Mouse (Mus musculus): ENCODE measurements at regions not wholly inside any gene's neighbourhood (a gene's known extent, or its start where the extent isn't known, plus 50 kb on each side); places are given as distances from the start of the nearest gene placed in this dataset.

GRCm38 (mm10) chr15:31752632-31753031 lies 151.0 kb downstream of the Fam173b start:
- Histone ChIP-seq H3K27ac (replicated peaks) (no peak overlapping the region), H3K36me3 (no peaks in the 10 kb centered on the region), H3K4me2 (no peak overlapping the region), H3K9ac (no peak overlapping the region), H3K4me3 (no peak overlapping the region), H3K27me3 (no peaks in the 10 kb centered on the region), H3K9me3 (no peaks in the 10 kb centered on the region), H3K4me1 (replicated peaks) (peaks cover 9% of the 10 kb centered on the region)
- 45% methylated on average over 2 of the region's 2 CpGs for WGBS
- peak; percentile 34; the same call in 1 of the 2 replicates for ATAC-seq (ENCODE audit: low FRiP score, low read depth)

DNA sequence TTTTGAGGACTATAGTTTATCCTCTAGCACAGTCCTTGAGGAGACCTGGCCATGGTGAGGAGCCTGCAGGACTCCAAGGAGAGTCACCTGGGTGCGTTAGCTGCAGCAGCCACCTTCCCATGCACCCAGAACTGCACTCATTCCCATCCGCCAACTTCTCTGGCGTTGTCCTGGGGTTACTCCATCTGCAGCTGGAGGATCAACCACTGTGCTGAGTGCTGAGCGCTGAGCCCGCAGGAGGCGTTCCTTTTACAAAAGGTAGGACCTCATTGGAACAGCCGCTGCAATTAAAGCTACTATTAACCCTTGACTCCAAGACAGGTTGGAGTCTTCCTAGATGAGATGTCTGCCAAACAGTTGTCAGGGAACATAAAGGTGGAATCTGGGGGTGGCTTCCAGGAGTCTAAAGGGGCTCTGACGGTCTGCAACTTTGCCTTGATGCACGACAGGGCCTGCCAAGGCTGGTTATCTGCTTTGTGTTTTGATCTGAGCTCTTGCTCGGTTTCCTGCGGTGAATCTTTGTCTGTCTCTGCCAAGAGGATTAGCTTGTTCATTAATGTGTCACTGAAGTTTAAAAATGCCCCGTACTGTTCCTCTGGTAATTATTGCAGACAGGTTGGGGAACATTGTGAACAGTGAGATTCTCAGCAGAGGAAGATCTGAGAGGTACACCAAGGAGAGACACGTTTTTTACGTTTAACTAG lies 152.1 kb downstream of the Fam173b start:
- no peaks in the 10 kb centered on the region for H3K27me3 ChIP-seq
- peaks cover 9% of the 10 kb centered on the region for H3K4me1 ChIP-seq (replicated peaks)
- H3K4me3 ChIP-seq, result no peak overlapping the region
- 16% methylated on average over 14 of the region's 14 CpGs for WGBS
- no peak overlapping the region for H3K4me2 ChIP-seq
- ATAC-seq (ENCODE audit: low FRiP score, low read depth), result peak; percentile 56; the same call in 1 of the 2 replicates
- H3K9me3 ChIP-seq, result no peaks in the 10 kb centered on the region
- no peaks in the 10 kb centered on the region for H3K36me3 ChIP-seq
- H3K27ac ChIP-seq (replicated peaks), result no peak overlapping the region
- H3K9ac ChIP-seq, result no peak overlapping the region

- WGBS, result 61% methylated on average over 12 of the region's 12 CpGs
- no peak overlapping the region for H3K9ac ChIP-seq
Observed at GRCm38 (mm10) chr15:31768959-31769844, 167.6 kb downstream of the Fam173b start.

DNA sequence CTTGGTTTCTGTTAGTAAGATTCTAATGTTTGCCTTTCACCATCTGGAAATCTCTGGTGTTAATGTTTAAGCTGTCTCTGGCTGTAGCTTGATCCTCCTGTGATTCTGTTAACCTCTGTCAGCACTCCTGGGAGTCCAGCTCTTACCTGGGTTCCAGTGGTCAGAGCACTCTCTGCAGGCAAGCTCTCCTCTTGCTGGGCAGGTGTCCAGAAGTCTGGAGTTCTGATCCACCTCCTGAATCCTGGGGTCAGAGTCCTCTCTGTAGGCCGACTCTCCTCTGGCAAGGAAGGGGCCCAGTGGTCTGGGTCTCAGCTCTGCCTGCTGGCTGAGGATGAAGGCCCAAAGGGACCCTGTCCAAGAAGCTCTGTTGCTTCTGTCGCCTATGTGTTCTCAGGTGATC lies 181.4 kb downstream of the Fam173b start:
- no peak for ATAC-seq (ENCODE audit: low FRiP score, low read depth)
- H3K9ac ChIP-seq, result no peak overlapping the region
- H3K4me3 ChIP-seq, result no peak overlapping the region
- no peaks in the 10 kb centered on the region for H3K9me3 ChIP-seq
- no peaks in the 10 kb centered on the region for H3K4me1 ChIP-seq (replicated peaks)
- no peak overlapping the region for H3K27ac ChIP-seq (replicated peaks)
- no peak overlapping the region for H3K4me2 ChIP-seq
- no peaks in the 10 kb centered on the region for H3K27me3 ChIP-seq
- no peaks in the 10 kb centered on the region for H3K36me3 ChIP-seq
- WGBS, result 92% methylated on average over 2 of the region's 2 CpGs

More at GRCm38 (mm10) chr15:31768959-31769844, 167.6 kb downstream of the Fam173b start:
- peak; percentile 59 for ATAC-seq (ENCODE audit: low FRiP score, low read depth)
- Histone ChIP-seq H3K4me2 (no peak overlapping the region), H3K27ac (replicated peaks) (no peak overlapping the region), H3K27me3 (no peaks in the 10 kb centered on the region), H3K4me3 (no peak overlapping the region), H3K36me3 (no peaks in the 10 kb centered on the region), H3K9me3 (no peaks in the 10 kb centered on the region), H3K4me1 (replicated peaks) (0 out of 2 replicates have a peak, but pooled peaks cover 7% of the 10 kb centered on the region)

GRCm38 (mm10) chr15:31785022-31785421 lies 183.4 kb downstream of the Fam173b start:
- no peak overlapping the region for H3K27ac ChIP-seq (replicated peaks)
- H3K9ac ChIP-seq, result no peak overlapping the region
- H3K36me3 ChIP-seq, result no peaks in the 10 kb centered on the region
- no peak for ATAC-seq (ENCODE audit: low FRiP score, low read depth)
- no peaks in the 10 kb centered on the region for H3K4me1 ChIP-seq (replicated peaks)
- H3K4me2 ChIP-seq, result no peak overlapping the region
- H3K27me3 ChIP-seq, result no peaks in the 10 kb centered on the region
- H3K9me3 ChIP-seq, result no peaks in the 10 kb centered on the region
- WGBS, result 86% methylated on average over 3 of the region's 3 CpGs
- no peak overlapping the region for H3K4me3 ChIP-seq

- Histone ChIP-seq H3K4me1 (replicated peaks) (no peaks in the 10 kb centered on the region), H3K9me3 (no peaks in the 10 kb centered on the region), H3K36me3 (no peaks in the 10 kb centered on the region), H3K4me2 (no peak overlapping the region), H3K4me3 (no peak overlapping the region), H3K27ac (replicated peaks) (no peak overlapping the region), H3K9ac (no peak overlapping the region), H3K27me3 (no peaks in the 10 kb centered on the region)
- no peak for ATAC-seq (ENCODE audit: low FRiP score, low read depth)
- WGBS, result 70% methylated on average over 2 of the region's 2 CpGs
Observed at GRCm38 (mm10) chr15:31798863-31799262, 197.2 kb downstream of the Fam173b start.

GRCm38 (mm10) chr15:31805522-31805921 lies 203.9 kb downstream of the Fam173b start:
- Histone ChIP-seq H3K4me3 (no peak overlapping the region), H3K27me3 (no peaks in the 10 kb centered on the region), H3K27ac (replicated peaks) (no peak overlapping the region), H3K4me2 (no peak overlapping the region), H3K36me3 (no peaks in the 10 kb centered on the region), H3K9ac (no peak overlapping the region), H3K9me3 (no peaks in the 10 kb centered on the region), H3K4me1 (replicated peaks) (no peaks in the 10 kb centered on the region)
- 61% methylated on average over 3 of the region's 3 CpGs for WGBS
- ATAC-seq (ENCODE audit: low FRiP score, low read depth), result no peak

DNA sequence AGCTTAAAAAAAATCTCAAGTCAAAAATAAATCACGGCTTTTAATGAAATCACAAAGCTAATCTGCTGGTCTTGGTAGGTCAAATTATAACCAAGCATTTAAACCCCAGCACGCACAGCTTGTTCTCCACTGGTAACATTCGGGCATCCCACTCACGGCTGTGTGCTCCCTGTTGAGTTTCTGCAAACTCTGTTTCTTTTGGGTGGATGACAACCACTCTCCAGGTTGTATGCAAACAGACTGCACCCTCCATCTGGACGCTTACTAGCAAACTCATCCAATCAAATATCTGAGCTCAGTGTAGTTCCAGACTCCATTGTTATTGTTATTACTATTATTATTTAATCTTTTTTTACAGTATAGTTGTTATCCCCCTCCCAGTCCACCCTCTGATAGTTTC lies 213.9 kb downstream of the Fam173b start:
- Histone ChIP-seq H3K27me3 (no peaks in the 10 kb centered on the region), H3K4me1 (replicated peaks) (no peaks in the 10 kb centered on the region), H3K27ac (replicated peaks) (no peak overlapping the region), H3K4me3 (no peak overlapping the region), H3K36me3 (no peaks in the 10 kb centered on the region), H3K9ac (no peak overlapping the region), H3K9me3 (no peaks in the 10 kb centered on the region), H3K4me2 (no peak overlapping the region)
- WGBS, result 85% methylated on average over 5 of the region's 5 CpGs
- ATAC-seq (ENCODE audit: low FRiP score, low read depth), result no peak

DNA sequence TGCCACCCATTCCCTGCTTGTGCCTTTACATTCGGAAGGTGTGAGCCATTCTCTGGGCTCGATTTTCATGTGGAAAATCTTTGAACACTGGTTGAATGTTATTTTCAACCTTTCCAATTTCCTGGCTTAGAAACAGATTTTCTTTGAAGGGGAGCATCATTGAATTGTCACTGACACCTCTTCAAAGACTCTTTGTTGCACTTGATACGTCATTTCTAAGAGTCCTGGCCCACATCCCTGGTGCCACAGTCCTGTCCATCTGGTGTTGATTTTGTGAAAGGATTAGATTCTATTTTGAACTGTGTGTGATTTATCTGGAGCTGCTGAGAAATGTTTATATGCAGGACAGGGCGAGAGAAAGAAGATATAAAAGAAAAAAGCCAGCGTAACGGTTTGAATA lies 217.6 kb downstream of the Fam173b start:
- H3K27ac ChIP-seq (replicated peaks), result no peak overlapping the region
- WGBS, result 76% methylated on average over 6 of the region's 6 CpGs
- H3K9ac ChIP-seq, result no peak overlapping the region
- H3K4me3 ChIP-seq, result no peak overlapping the region
- ATAC-seq (ENCODE audit: low FRiP score, low read depth), result no peak
- H3K4me1 ChIP-seq (replicated peaks), result no peaks in the 10 kb centered on the region
- H3K9me3 ChIP-seq, result no peaks in the 10 kb centered on the region
- H3K36me3 ChIP-seq, result no peaks in the 10 kb centered on the region
- H3K4me2 ChIP-seq, result no peak overlapping the region
- H3K27me3 ChIP-seq, result no peaks in the 10 kb centered on the region

DNA sequence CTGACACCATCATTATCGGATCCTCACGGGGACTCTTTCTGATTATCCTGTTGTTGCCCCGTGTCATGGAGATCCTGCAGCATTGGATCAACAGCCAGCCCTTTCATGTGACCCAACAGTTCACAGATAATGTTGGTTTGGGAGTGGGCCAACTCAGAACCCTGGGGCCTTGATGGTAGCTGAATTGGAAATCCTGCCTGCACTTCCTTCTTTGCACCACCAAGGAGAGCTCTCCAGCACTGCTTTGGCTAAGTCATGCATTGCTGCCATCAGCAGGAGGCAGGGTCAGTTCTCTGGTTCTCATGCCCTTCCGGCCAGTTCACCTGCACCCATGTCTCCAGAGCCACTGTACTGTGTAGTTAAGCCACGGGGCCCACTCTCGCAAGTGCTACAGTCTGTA lies 225.6 kb downstream of the Fam173b start:
- no peak overlapping the region for H3K9ac ChIP-seq
- H3K9me3 ChIP-seq, result no peaks in the 10 kb centered on the region

DNA sequence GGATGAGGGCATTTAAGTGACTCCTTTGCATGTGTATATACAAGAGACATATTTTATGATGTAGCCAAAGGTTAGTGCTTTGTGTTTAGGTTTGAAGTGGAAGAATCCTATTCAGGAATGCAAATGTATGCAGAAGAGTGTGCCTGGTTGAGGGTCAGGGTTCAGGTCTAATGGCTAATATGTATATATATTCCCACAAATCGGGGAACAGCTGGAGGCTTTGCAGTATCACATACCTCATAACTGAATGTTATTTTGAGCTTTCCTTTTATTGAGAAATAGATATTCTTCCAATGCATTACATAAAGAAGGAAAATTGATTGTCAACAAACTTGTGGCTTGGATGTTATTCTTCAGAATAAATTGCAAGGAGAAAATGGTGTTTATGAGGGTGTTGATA lies 239.9 kb downstream of the Fam173b start:
- WGBS, result 88% methylated on average over 1 of the region's 1 CpGs
- ATAC-seq (ENCODE audit: low FRiP score, low read depth), result no peak
- H3K36me3 ChIP-seq, result no peaks in the 10 kb centered on the region

More for the DNA sequence above, 225.6 kb downstream of the Fam173b start:
- H3K4me2 ChIP-seq, result no peak overlapping the region
- no peak overlapping the region for H3K27ac ChIP-seq (replicated peaks)
- no peaks in the 10 kb centered on the region for H3K27me3 ChIP-seq
- no peak overlapping the region for H3K4me3 ChIP-seq
- ATAC-seq (ENCODE audit: low FRiP score, low read depth), result no peak
- 95% methylated on average over 6 of the region's 6 CpGs for WGBS
- H3K36me3 ChIP-seq, result no peaks in the 10 kb centered on the region
- no peaks in the 10 kb centered on the region for H3K4me1 ChIP-seq (replicated peaks)

DNA sequence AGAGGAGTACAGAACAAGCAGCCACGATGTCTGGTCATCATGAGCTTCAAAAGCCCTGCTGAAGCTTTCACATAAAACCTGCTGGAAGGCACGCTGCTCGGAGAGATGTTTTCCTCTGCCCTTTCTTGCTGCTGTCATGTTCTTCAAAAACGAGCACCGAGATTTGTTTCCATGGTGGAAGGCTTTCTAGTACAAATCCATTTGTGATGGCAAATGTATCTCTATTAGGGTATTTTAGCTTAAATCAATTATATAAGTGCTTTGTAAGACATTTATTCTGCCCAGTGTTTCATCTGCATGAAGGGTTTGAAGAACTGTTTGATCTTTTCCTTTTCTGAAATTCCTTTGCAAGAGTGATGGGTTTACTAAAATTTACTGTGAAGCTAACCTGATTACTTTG lies 253.1 kb downstream of the Fam173b start:
- 81% methylated on average over 5 of the region's 5 CpGs for WGBS
- ATAC-seq (ENCODE audit: low FRiP score, low read depth), result no peak
- H3K36me3 ChIP-seq, result no peaks in the 10 kb centered on the region

More for the DNA sequence above, 239.9 kb downstream of the Fam173b start:
- Histone ChIP-seq H3K9me3 (no peaks in the 10 kb centered on the region), H3K4me3 (no peak overlapping the region), H3K4me1 (replicated peaks) (no peaks in the 10 kb centered on the region), H3K9ac (no peak overlapping the region), H3K27ac (replicated peaks) (no peak overlapping the region), H3K4me2 (no peak overlapping the region), H3K27me3 (no peaks in the 10 kb centered on the region)

More for the DNA sequence above, 253.1 kb downstream of the Fam173b start:
- Histone ChIP-seq H3K9me3 (no peaks in the 10 kb centered on the region), H3K4me1 (replicated peaks) (no peaks in the 10 kb centered on the region), H3K4me3 (no peak overlapping the region), H3K27ac (replicated peaks) (no peak overlapping the region), H3K9ac (no peak overlapping the region), H3K27me3 (no peaks in the 10 kb centered on the region), H3K4me2 (no peak overlapping the region)

Measured in hindbrain, embryonic 15.5 days (tissue).